Mouse (Mus musculus) hindlimb bud, embryonic 11.5 days (tissue): Measurements from ENCODE around the gene Dnaaf2.

Experiments used
- DNase-seq: peaks from one replicate; pipeline ENCODE4 v3.0.0-alpha.2; 2012; ENCODE audit warnings: low read depth, low spot score; ENCODE audit errors: extremely low spot score

The Dnaaf2 gene

GRCm38 (mm10) chr12:69198985-69199384, 756 bp upstream of the Dnaaf2 start:
- DNase-seq: no peak

GRCm38 (mm10) chr12:69197378-69198163, 658 bp downstream of the Dnaaf2 start:
- no peak for DNase-seq

DNA sequence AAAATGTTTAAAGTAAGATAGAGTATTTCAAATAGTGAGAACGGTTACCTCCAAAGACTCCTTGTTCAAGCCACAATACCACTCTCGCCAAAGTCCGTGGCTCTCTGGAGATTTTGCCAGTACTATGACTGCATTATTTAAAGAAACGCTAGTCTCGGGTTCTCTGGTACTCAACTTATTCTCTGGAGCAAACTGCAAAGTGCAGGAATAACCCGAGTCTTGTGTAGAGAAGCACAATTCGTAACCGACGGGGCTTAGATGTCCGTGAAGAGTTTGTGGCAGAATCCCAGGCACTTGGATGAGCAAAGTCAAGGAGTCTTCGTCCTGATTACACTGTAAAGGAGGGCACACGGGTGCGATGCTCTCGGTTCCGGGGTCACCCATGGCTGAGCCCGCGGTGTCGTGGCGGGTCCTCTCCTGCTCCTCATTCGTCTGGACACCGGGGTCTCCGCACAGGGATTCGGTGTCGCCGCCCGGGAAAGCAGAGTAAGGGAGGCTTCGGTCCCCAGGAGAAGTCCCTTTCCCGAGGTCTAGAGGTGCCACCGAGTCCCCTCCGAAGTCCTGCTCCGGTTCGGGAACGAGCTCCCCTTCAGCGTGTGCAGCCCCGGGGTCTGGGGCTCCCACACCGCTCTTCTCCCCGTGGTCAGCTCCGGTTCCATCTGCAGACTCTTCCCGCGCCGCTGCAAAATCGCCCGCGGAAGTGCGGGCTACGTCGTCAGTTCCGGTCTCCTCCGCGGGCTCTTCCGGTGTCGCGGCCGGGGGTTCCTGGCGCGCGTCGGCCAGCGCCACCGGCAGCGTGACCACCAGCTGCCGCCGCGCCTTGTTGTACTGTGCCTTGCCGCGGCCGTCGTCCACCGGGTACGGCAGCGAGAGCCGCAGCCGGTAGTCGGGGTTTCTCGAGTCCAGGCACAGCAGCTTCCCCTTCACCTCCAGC, 1.5 kb downstream of the Dnaaf2 start, which contains the start of gene Gm49383:
Gm49383 (minus strand) TSS at position 661 of the 934 bp plus-strand sequence.
- DNase-seq: no peak

DNA sequence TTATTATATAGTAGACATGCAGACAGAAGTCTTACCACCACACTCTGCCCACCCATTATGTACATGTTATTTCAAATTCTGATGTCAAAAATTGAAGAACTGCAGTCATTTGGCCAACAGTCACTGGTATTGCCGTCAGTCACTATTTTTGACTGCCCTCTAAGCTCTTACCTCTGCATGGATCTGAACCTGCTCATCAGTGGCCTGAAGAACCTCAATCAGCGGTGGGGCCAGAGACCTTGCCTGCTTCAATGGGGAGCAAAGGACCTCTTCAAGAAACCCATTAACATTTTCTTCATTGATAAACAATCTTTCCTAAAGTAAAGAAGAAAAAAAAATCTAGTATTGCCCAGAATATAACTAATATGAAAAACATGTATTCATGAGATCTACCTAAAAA, 5.6 kb downstream of the Dnaaf2 start:
- no peak for DNase-seq

DNA sequence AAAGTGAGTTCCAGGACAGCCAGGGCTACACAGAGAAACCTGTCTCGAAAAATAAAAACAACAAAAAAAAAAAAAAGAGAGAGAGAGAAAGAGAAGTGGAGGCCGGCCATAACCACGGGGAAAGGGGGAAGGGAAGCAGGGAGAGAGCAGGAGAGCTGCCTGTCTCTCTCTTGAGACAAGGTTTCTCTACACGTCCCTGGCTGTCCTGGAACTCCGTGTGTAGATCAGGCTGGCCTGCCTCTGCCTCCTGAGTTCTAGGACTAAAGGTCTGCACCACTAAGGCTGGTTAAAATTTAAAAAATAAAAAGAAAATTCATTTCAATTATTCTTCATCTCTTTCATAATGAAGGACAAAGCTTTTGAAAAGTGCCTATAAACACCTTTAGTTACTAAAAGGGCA, 6.8 kb downstream of the Dnaaf2 start:
- DNase-seq: no peak

- DNase-seq: no peak
Observed at GRCm38 (mm10) chr12:69190522-69190921, 7.7 kb downstream of the Dnaaf2 start.

DNA sequence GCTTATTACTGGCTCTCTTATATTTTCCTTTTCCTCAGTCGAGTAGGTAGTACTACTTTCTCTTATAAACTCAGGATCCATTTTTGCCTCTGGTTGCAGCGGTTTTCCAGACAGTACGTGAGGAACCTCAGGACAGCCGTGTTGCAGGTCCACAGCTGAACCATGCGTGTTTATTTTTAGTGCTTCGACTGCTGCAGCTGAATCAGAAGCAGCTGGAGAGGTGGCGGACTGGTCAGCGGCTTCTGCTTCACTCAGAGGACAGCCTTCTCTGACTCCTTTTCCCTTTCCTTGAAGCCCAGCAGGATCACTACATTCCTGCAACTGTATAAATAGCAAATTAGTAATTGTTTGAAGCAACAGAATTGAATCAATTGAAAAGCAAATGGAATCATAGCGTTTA, 8.2 kb downstream of the Dnaaf2 start:
- DNase-seq: no peak

GRCm38 (mm10) chr12:69186811-69187471, 11.3 kb downstream of the Dnaaf2 start:
- no peak for DNase-seq

- no peak for DNase-seq
Observed at GRCm38 (mm10) chr12:69185371-69185770, 12.9 kb downstream of the Dnaaf2 start.

GRCm38 (mm10) chr12:69184342-69185295, 13.6 kb downstream of the Dnaaf2 start:
- DNase-seq: no peak

GRCm38 (mm10) chr12:69183583-69184308, 14.5 kb downstream of the Dnaaf2 start, which contains the start of the genes Rpl36al and Mgat2:
Gene Rpl36al, minus strand, starts transcription at chr12:69184083.
Gene Mgat2, plus strand, starts transcription at chr12:69184157.
- DNase-seq: peak; percentile 98

DNA sequence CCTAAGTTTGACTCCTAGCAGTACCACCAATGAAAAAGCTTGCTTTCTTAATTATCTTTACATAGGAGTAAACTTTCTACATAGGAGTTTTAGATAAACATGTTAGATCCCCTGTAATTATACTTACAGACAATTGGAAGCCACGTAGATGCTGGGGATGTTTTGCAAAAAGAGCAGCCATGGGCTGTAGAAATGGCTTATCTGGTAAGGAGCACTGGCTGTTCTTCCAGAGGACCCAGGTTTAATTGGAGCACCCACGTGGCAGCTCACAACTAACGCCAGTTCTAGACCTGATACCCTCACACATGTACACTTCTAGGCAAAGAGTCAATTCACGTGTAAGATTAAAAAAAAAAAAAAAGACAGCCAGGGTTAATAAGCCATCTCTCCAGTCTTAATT, 16.4 kb downstream of the Dnaaf2 start:
- no peak for DNase-seq

DNA sequence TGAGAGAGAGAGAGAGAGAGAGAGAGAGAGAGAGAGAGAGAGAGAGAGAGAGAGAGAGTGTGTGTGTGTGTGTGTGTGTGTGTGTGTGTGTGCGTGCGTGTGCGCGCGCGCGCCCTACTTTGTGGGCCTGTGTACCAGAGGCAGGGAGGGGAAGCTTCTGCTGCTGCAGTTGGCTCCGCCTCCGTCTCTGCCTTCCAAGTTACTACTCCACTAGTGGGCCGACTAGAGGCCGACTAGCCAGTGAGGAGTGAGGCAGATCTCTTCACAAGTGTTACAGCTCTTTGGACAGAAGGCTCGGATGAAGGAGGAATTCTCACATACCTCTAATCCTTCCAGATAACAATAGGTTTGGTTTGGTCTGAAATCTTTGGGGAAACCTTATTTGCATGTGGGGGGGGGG, 18.9 kb downstream of the Dnaaf2 start:
- DNase-seq: no peak

GRCm38 (mm10) chr12:69177526-69177925, 20.7 kb downstream of the Dnaaf2 start:
- no peak for DNase-seq

DNA sequence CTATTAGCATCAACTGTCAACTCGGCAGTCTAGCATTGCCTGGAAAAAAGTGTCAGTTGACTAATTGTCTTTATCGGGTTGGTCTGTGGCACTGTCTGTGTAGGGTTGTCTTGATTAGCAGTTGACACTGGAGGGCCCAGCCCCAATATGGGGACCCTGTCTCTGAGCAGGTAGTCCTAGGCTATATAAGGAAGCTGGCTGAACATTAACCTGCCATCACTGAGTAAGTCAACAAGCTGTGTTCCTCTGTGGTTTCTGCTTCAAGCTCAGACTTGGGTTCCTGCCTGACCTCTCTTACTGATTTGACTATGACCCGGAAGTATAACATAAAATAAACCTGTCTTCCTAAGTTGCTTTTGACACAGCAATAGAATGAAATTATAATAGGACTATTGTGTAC, 22.3 kb downstream of the Dnaaf2 start:
- DNase-seq: no peak

DNA sequence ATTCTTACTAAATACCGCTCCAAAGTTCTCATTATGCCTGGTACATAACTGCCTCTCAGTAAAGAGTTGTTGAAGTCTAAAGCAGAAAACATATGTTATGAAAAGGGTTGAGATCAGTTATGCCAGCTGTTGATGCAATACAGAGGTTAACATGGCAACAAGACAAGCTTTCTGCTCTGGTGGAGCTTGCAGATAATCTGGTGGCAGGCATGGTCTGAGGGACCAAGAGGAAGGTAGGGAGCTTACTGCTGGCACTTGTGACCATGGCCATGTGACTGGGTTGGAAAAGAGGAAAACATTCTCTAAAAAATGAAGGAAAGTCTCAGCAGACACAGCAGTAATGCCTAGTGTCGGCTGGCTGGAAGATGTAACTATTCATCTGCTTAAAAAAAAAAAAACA, 26.9 kb downstream of the Dnaaf2 start:
- no peak for DNase-seq

DNA sequence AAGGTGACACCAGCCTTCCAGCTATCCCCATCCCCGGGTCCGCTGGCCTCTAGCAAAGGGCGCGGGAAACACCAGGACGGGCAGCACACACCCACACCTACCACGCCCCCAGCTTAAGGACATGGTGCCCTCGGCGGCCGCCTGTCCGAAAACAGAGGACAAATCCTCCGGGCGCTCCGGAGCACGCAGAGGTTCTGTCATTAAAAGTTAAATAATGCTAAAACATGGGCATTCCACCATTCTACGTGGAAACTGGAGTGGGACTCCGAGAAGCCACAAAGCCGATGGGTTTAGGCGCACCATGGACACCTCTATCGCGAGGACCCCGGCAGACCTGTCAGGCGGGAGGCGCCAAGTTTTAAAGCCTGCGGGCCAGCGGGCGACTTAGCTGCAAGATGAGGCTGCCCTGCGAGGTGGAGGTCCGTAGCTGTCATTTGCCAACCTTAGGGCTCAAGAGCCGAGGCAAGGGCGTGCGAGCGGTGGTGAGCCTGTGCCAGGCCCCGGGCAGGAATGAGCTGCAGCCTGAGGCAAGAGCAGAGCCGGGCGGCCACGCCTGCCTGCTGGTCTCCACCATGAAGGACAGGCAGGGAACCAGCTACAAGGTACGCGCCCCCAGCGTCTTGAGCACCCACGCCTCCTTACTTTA, 29.6 kb downstream of the Dnaaf2 start, which contains the start of gene Lrr1:
Lrr1 (plus strand) TSS at position 354 of the 646 bp plus-strand sequence.
- peak; percentile 57 for DNase-seq

GRCm38 (mm10) chr12:69167656-69168460, 30.4 kb downstream of the Dnaaf2 start:
- no peak for DNase-seq
